Mouse (Mus musculus) kidney, adult 2 months (tissue): ENCODE data around the gene Sphk2.

Source experiments
- CTCF ChIP-seq: fragments of 200-500 bp; conservative IDR thresholded peaks from 2 replicates; pipeline ENCODE4 v1.5.1; 2011; ENCODE audit warnings: low read depth, mild to moderate bottlenecking, control low read depth, low read length, moderate library complexity, mixed read lengths; ENCODE audit not compliant: insufficient read depth, insufficient read length
- POLR2A ChIP-seq: fragments of 200-500 bp; IDR thresholded peaks from one replicate; pipeline ENCODE4 v1.6.1; 2011; ENCODE audit warnings: low read depth, low read length, control low read depth

GRCm38 (mm10) chr7:45705873-45706281 lies 11.9 kb downstream of the Sphk2 start:
- peak; percentile 59 for TF ChIP-seq POLR2A
- TF ChIP-seq CTCF: no peak
